Mouse (Mus musculus): ENCODE measurements around the gene Stx11. TPM values are rescaled to one million over a fixed set of nuclear protein-coding genes. Genes with fewer than 3 reads are reported as not detected.

Gene Stx11
- polyA plus RNA-seq, 1 experiment from 2014 or later, result 3.8 TPM

DNA sequence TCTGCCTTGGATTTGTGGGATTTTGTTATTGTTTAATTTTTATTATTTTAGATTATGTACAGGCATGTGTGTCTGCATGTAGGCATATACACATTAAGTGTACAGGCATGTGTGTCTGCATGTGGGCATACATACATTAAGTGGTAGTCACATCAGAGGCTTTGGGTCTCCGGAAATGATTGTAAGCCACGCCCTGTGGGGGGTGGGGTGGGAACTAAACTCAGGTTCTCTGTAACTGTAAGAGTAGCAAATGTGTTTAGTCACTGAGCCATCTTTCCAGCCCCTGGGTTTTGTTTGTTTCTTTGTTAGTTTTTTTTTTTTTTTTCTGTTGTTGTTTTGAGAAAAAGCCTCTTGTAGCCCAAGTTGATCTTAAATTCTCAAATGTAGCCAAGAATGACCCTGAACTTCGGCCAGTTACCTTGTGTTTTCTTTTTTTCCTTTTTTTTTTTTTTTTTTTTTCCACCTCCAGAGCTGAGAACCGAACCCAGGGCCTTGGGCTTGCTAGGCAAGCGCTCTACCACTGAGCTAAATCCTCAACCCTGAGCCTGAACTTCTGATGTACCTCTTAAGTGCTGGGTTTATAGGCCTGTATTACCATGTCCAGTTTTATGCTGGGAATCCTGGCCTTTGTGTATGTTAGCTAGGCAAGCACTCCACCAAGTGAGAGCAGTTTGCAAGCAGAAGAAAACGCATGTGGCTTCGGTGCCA is 34.8 kb downstream of the Stx11 start:
- Histone ChIP-seq H3K9ac (ENCODE audit: low read depth, low read length) (no peak overlapping the region), H3K4me3 (ENCODE audit: low read depth, low read length) (no peak overlapping the region), H3K27ac (replicated peaks; ENCODE audit: low read depth, low read length) (no peak overlapping the region), H3K9me3 (ENCODE audit: control insufficient read depth, low read length) (no peaks in the 10 kb centered on the region), H3K4me2 (ENCODE audit: low read depth, low read length) (no peak overlapping the region), H3K27me3 (replicated peaks; ENCODE audit: control insufficient read depth, insufficient read depth, low read length) (no peaks in the 10 kb centered on the region), H3K36me3 (ENCODE audit: control insufficient read depth, insufficient read depth, low read length) (no peaks in the 10 kb centered on the region), H3K4me1 (ENCODE audit: control insufficient read depth, insufficient read depth, low read length) (peaks cover 4% of the 10 kb centered on the region)
- WGBS, result 77% methylated on average over 7 of the region's 7 CpGs
- DNase-seq (ENCODE audit: low spot score) (no peak), ATAC-seq (ENCODE audit: low read depth) (no peak)

DNA sequence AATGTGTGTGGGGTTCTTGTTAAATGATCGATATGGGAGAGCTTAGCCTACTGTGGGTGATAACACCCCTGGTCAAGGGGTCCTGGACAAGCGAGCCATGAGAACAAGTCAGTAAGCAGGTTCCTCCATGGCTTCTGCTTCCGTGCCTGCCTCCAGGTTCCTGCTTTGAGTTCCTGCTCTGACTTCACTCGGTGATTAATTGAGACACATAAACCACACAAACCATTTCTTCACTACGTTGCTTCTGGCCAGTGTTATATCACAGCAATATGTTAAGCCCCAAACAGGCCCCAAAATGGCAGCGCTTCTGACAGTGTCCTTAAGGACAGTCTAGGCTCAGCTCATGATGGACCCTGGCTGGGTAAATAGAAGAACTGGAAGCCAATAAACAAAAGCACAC is 35.9 kb downstream of the Stx11 start:
- H3K4me3 ChIP-seq (ENCODE audit: low read depth, low read length), result no peak overlapping the region
- H3K4me1 ChIP-seq (ENCODE audit: control insufficient read depth, insufficient read depth, low read length), result peaks cover 4% of the 10 kb centered on the region
- no peak overlapping the region for H3K9ac ChIP-seq (ENCODE audit: low read depth, low read length)
- H3K27ac ChIP-seq (replicated peaks; ENCODE audit: low read depth, low read length), result no peak overlapping the region
- H3K36me3 ChIP-seq (ENCODE audit: control insufficient read depth, insufficient read depth, low read length), result no peaks in the 10 kb centered on the region
- DNase-seq (ENCODE audit: low spot score), result no peak
- no peaks in the 10 kb centered on the region for H3K9me3 ChIP-seq (ENCODE audit: control insufficient read depth, low read length)
- ATAC-seq (ENCODE audit: low read depth), result no peak
- H3K27me3 ChIP-seq (replicated peaks; ENCODE audit: control insufficient read depth, insufficient read depth, low read length), result no peaks in the 10 kb centered on the region
- 82% methylated on average over 6 of the region's 6 CpGs for WGBS
- H3K4me2 ChIP-seq (ENCODE audit: low read depth, low read length), result no peak overlapping the region

DNA sequence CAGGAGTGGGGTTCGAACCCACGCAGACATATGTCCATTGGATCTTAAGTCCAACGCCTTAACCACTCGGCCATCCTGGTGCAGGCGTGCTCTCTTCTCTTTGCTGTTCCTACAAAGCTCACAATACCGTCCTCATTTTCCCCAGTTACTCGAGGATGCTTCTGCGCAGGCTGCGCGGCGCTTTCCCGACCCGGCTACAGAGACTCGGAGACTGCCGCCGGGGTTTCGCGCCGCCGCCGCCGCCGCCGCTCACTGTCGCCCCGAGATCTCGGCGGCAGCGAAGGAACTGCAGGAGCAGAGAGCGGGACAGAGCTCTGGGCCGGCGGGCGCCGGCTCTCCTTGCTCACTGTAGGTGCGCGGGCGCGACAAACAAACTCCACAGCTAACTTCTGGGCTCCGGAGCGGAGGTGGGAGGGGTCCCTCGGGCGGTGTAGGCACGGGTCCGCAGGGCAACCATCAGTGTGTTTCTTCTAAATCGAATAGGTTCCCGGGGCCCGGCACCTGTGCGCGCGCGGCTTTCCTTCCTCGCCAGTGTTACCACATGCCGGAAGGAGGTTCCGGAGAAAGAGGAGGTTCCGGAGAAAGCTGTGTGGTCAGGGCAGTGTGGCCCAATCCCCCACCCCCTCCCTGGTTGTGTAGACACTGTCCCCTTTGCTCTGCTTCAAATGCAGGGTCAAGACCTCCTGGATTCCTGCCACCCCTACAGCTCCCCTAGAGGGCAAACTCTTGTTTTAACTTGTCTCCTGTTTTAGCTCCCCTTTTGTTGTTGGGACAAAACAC is 41.3 kb downstream of the Stx11 start:
- H3K27ac ChIP-seq (replicated peaks; ENCODE audit: low read depth, low read length), result peak overlapping the region; percentile 91

DNA sequence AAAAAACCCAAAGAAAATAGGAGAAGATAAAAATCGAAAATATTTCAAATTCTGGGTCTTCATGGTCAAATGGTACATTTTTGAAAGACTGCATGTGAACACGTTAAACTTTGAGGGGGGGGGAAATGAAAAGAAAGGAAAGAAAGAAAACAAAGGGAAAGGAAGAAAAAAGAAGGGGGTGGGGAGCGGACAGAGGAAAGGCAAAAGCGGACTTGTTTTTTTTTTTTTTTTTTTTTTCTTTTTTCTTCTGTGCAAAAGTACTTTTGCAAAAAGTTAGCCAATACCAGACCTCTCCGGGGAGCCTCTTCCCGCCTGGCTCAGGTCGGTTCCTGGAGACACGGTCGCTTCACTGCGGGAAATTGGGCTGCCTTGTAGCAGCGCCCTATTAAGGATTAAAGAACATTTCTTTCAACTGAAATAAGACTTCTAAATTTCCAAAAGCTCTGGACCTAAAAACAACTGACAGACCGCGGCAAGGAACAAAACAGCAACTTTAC is 42.0 kb downstream of the Stx11 start:
- H3K9ac ChIP-seq (ENCODE audit: low read depth, low read length), result peak overlapping the region; percentile 71
- no peaks in the 10 kb centered on the region for H3K9me3 ChIP-seq (ENCODE audit: control insufficient read depth, low read length)
- WGBS, result 2% methylated on average over 13 of the region's 13 CpGs
- H3K4me3 ChIP-seq (ENCODE audit: low read depth, low read length), result peak overlapping the region; percentile 66
- H3K27ac ChIP-seq (replicated peaks; ENCODE audit: low read depth, low read length), result peak overlapping the region; percentile 91
- ATAC-seq (ENCODE audit: low read depth) (peak; percentile 34; the same call in 1 of the 2 replicates), DNase-seq (ENCODE audit: low spot score) (no peak)
- H3K36me3 ChIP-seq (ENCODE audit: control insufficient read depth, insufficient read depth, low read length), result no peaks in the 10 kb centered on the region
- peak overlapping the region; percentile 54 for H3K4me2 ChIP-seq (ENCODE audit: low read depth, low read length)
- H3K27me3 ChIP-seq (replicated peaks; ENCODE audit: control insufficient read depth, insufficient read depth, low read length), result no peaks in the 10 kb centered on the region
- H3K4me1 ChIP-seq (ENCODE audit: control insufficient read depth, insufficient read depth, low read length), result no peaks in the 10 kb centered on the region

More for the DNA sequence above, 41.3 kb downstream of the Stx11 start:
- no peaks in the 10 kb centered on the region for H3K4me1 ChIP-seq (ENCODE audit: control insufficient read depth, insufficient read depth, low read length)
- H3K9me3 ChIP-seq (ENCODE audit: control insufficient read depth, low read length), result no peaks in the 10 kb centered on the region
- H3K36me3 ChIP-seq (ENCODE audit: control insufficient read depth, insufficient read depth, low read length), result no peaks in the 10 kb centered on the region
- H3K4me2 ChIP-seq (ENCODE audit: low read depth, low read length), result peak overlapping the region; percentile 54
- H3K9ac ChIP-seq (ENCODE audit: low read depth, low read length), result peak overlapping the region; percentile 71
- H3K27me3 ChIP-seq (replicated peaks; ENCODE audit: control insufficient read depth, insufficient read depth, low read length), result no peaks in the 10 kb centered on the region
- peak; percentile 95 for ATAC-seq (ENCODE audit: low read depth)
- peak overlapping the region; percentile 66 for H3K4me3 ChIP-seq (ENCODE audit: low read depth, low read length)
- peak; percentile 95 for DNase-seq (ENCODE audit: low spot score)
- under 1% methylated on average over 35 of the region's 55 CpGs for WGBS

DNA sequence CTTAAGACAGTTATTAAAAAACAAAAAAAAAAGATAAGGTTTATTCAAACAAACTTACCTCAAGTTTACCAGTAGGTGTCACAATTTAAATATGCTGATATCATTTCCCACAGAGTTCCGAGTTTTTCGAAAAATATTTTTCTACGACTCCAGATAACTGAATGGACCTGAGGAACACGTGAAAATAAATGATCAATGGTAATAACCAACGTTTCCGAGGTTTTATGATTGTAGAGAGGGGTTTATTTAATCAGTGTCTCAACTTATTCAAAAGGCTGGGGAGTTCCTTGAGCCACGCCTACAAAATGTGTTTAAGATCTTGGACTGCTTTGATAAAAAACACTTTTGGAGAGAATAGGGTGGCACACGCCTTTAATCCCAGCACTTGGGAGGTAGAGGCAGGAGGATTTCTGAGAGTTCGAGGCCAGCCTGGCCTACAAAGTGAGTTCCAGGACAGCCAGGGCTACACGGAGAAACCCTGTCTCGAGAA is 42.5 kb downstream of the Stx11 start:
- Histone ChIP-seq H3K36me3 (ENCODE audit: control insufficient read depth, insufficient read depth, low read length) (no peaks in the 10 kb centered on the region), H3K4me3 (ENCODE audit: low read depth, low read length) (peak overlapping the region; percentile 66), H3K27ac (replicated peaks; ENCODE audit: low read depth, low read length) (no peak overlapping the region), H3K4me2 (ENCODE audit: low read depth, low read length) (peak overlapping the region; percentile 54), H3K27me3 (replicated peaks; ENCODE audit: control insufficient read depth, insufficient read depth, low read length) (no peaks in the 10 kb centered on the region), H3K9ac (ENCODE audit: low read depth, low read length) (0 out of 2 replicates have a peak overlapping the region, but pooled peaks have one; percentile 71), H3K4me1 (ENCODE audit: control insufficient read depth, insufficient read depth, low read length) (no peaks in the 10 kb centered on the region), H3K9me3 (ENCODE audit: control insufficient read depth, low read length) (no peaks in the 10 kb centered on the region)
- DNase-seq (ENCODE audit: low spot score) (no peak), ATAC-seq (ENCODE audit: low read depth) (no peak)
- WGBS, result 36% methylated on average over 11 of the region's 11 CpGs

DNA sequence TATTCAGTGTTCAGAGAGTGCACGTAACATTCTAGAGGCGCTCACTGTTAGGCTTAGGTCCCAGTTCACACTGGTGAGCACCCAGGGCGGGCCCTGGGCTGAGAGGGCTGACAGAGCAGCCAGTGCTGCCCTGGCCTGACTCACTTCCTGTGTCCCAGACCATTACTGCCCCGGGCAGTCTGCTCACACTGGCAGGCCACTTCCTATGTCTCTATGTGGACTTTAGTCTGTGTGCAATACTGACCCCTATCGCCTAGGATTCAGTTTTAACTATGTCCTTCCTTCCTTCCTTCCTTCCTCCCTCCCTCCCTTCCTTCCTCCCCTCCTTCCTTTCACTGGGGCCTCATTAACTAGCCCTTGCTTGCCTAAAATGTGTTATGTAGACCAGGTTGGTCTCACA is 44.8 kb downstream of the Stx11 start:
- no peak overlapping the region for H3K27ac ChIP-seq (replicated peaks; ENCODE audit: low read depth, low read length)
- DNase-seq (ENCODE audit: low spot score) (peak; percentile 60), ATAC-seq (ENCODE audit: low read depth) (no peak)
- no peak overlapping the region for H3K9ac ChIP-seq (ENCODE audit: low read depth, low read length)
- H3K4me2 ChIP-seq (ENCODE audit: low read depth, low read length), result no peak overlapping the region
- H3K27me3 ChIP-seq (replicated peaks; ENCODE audit: control insufficient read depth, insufficient read depth, low read length), result no peaks in the 10 kb centered on the region
- no peak overlapping the region for H3K4me3 ChIP-seq (ENCODE audit: low read depth, low read length)
- H3K36me3 ChIP-seq (ENCODE audit: control insufficient read depth, insufficient read depth, low read length), result no peaks in the 10 kb centered on the region
- H3K9me3 ChIP-seq (ENCODE audit: control insufficient read depth, low read length), result no peaks in the 10 kb centered on the region
- H3K4me1 ChIP-seq (ENCODE audit: control insufficient read depth, insufficient read depth, low read length), result peaks cover 3% of the 10 kb centered on the region; the same call in 1 of the 2 replicates
- 44% methylated on average over 5 of the region's 5 CpGs for WGBS

DNA sequence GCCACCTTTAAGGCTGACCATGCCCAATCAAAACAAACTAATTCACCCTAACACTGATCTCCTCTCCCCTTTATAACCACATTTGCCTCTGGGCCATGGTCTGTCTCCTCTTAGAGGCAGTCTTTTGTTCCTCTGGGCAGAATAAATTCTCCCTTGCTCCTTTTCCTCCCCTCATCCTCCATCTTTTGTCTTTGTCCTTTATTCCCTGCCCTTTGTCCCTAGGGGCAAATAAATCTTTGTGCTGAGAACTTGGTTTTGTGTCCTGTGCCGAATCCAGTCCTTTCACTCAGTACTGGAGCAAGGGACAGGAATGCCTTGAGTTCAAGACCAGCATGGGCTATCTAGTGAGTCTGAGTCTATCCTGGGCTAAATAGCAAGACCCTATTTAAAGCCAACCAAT is 46.5 kb downstream of the Stx11 start:
- DNase-seq (ENCODE audit: low spot score) (no peak), ATAC-seq (ENCODE audit: low read depth) (no peak)
- Histone ChIP-seq H3K36me3 (ENCODE audit: control insufficient read depth, insufficient read depth, low read length) (no peaks in the 10 kb centered on the region), H3K27me3 (replicated peaks; ENCODE audit: control insufficient read depth, insufficient read depth, low read length) (no peaks in the 10 kb centered on the region), H3K9me3 (ENCODE audit: control insufficient read depth, low read length) (no peaks in the 10 kb centered on the region), H3K9ac (ENCODE audit: low read depth, low read length) (no peak overlapping the region), H3K4me1 (ENCODE audit: control insufficient read depth, insufficient read depth, low read length) (peaks cover 3% of the 10 kb centered on the region; the same call in 1 of the 2 replicates), H3K4me2 (ENCODE audit: low read depth, low read length) (no peak overlapping the region), H3K4me3 (ENCODE audit: low read depth, low read length) (no peak overlapping the region), H3K27ac (replicated peaks; ENCODE audit: low read depth, low read length) (no peak overlapping the region)
- WGBS, result 35% methylated on average over 1 of the region's 1 CpGs

DNA sequence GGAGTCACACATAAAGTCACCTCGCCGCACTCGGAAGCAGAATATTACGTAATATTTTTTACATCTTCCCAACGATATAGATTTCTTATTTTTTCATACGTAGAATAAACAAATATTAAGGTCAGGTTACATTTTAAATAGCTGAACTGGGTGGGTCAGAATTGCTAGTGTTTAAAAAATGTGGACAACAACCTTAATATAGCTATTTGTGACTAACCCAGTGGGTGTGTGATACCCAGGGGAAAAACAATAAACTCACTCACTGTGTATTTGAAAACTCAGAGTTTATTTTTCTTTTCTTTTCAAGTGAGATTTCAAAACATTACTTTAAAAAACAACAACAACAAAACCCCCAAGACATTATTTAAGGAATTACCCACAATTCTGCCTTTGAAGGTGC is 47.7 kb downstream of the Stx11 start:
- WGBS, result 77% methylated on average over 6 of the region's 6 CpGs
- H3K27me3 ChIP-seq (replicated peaks; ENCODE audit: control insufficient read depth, insufficient read depth, low read length), result no peaks in the 10 kb centered on the region
- no peak for ATAC-seq (ENCODE audit: low read depth)

More for the DNA sequence above, 47.7 kb downstream of the Stx11 start:
- Histone ChIP-seq H3K9me3 (ENCODE audit: control insufficient read depth, low read length) (no peaks in the 10 kb centered on the region), H3K4me3 (ENCODE audit: low read depth, low read length) (no peak overlapping the region), H3K4me1 (ENCODE audit: control insufficient read depth, insufficient read depth, low read length) (peaks cover 15% of the 10 kb centered on the region), H3K27ac (replicated peaks; ENCODE audit: low read depth, low read length) (no peak overlapping the region), H3K9ac (ENCODE audit: low read depth, low read length) (no peak overlapping the region), H3K4me2 (ENCODE audit: low read depth, low read length) (no peak overlapping the region), H3K36me3 (ENCODE audit: control insufficient read depth, insufficient read depth, low read length) (no peaks in the 10 kb centered on the region)
- DNase-seq (ENCODE audit: low spot score), result no peak
